Comparison of ENCODE assay signal across 22 mouse cellular contexts in the genomic region with DNA sequence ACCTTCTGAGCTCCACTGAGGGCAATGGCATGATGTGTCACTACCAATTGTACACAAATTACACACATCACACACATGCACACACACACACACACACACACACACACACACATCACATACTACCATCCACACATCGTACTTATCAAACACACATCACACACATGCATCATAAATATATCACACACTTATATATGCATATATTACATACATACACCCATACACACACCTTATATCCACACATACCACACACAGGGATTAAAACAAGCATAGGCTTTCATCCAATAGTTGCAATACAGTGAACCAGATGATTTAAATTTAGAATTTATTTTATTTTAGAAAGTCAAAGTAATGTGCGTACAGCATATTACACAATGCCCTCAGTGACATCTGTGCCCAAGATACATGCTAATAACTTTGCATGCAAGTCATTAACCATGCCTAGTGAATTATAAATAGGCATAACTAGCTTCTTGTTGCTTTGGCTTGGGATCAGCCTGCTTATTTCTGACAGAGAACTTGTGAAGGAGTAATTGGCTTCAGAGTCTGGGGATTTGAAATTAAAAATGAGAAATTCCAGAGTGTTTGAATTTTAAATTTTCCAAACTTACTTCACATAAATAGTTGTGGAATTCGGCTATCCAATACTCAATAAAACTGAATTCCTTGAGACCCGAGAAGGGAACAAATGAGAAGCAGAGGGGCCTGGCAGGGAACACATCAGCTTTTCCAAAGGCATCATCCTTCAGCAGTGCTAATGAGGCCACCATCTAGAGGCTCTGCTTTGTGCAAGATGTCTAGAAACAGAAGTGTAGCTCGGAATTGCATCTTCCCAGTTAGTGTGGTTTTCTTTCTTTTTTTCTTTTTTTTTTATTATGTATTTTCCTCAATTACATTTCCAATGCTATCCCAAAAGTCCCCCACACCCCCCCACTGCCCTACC.
DNase-seq lines count a peak whose midpoint lies in the region; ATAC-seq and TF ChIP-seq lines count a peak whose summit lies in the region.
"Had no signal": no experiment of that assay in that cellular context is flagged by ENCODE, and none has a peak within 500 bp of the region (broad histone marks: within the 10 kb centered on the region; RNA-seq: fewer than 3 reads in every experiment).

No protein-coding gene starts in this region.

- no peaks in the 10 kb centered on the region for H3K9me3 ChIP-seq in hindbrain, embryonic 15.5 days
- H3K9me3 ChIP-seq in hindbrain, postnatal 0 days (ENCODE audit: low read length), result no peaks in the 10 kb centered on the region
- 0 out of 2 replicates have a peak, but pooled peaks cover 3% of the 10 kb centered on the region for H3K9me3 ChIP-seq in midbrain, embryonic 14.5 days (ENCODE audit: control insufficient read depth, low read length)
- H3K9me3 ChIP-seq in midbrain, embryonic 10.5 days (replicated peaks), result no peaks in the 10 kb centered on the region
- no peaks in the 10 kb centered on the region for H3K9me3 ChIP-seq in forebrain, embryonic 15.5 days
- H3K9me3 ChIP-seq: limb, embryonic 12.5 days; liver, embryonic 13.5 days; lung, embryonic 15.5 days; neural tube, embryonic 12.5 days had no signal

- 0 out of 2 replicates have a peak, but pooled peaks have one; percentile 30 for ATAC-seq in hindbrain, embryonic 15.5 days (ENCODE audit: low FRiP score, low read depth)
- ATAC-seq in hindbrain, postnatal 0 days, result no peak
- no peak for ATAC-seq in midbrain, embryonic 14.5 days (ENCODE audit: low FRiP score, low TSS enrichment)
- ATAC-seq in forebrain, embryonic 15.5 days (replicated peaks), result peak; percentile 85
- ATAC-seq: activated CD4-positive, CD25-positive, alpha-beta regulatory T cell, adult 4 months; intestine, postnatal 0 days; Patski had no signal

- 79% methylated on average over 5 of the region's 5 CpGs for WGBS in hindbrain, embryonic 15.5 days
- WGBS in hindbrain, postnatal 0 days, result 77% methylated on average over 5 of the region's 5 CpGs
- 82% methylated on average over 5 of the region's 5 CpGs for WGBS in midbrain, embryonic 14.5 days
- WGBS in midbrain, embryonic 10.5 days, result 91% methylated on average over 5 of the region's 5 CpGs
- 63% methylated on average over 5 of the region's 5 CpGs for WGBS in forebrain, embryonic 15.5 days

- no peaks in the 10 kb centered on the region for H3K4me1 ChIP-seq in hindbrain, embryonic 15.5 days (replicated peaks)
- H3K4me1 ChIP-seq in hindbrain, postnatal 0 days (ENCODE audit: insufficient read depth, low read length), result no peaks in the 10 kb centered on the region
- no peaks in the 10 kb centered on the region for H3K4me1 ChIP-seq in midbrain, embryonic 14.5 days (ENCODE audit: control insufficient read depth, insufficient read depth, low read length)
- H3K4me1 ChIP-seq in midbrain, embryonic 10.5 days, result no peaks in the 10 kb centered on the region
- peaks cover 20% of the 10 kb centered on the region; the same call in 1 of the 2 replicates for H3K4me1 ChIP-seq in forebrain, embryonic 15.5 days
- H3K4me1 ChIP-seq: limb, embryonic 12.5 days; liver, embryonic 13.5 days; lung, embryonic 15.5 days; neural tube, embryonic 12.5 days had no signal

- no peaks in the 10 kb centered on the region for H3K36me3 ChIP-seq in hindbrain, embryonic 15.5 days
- no peaks in the 10 kb centered on the region for H3K36me3 ChIP-seq in hindbrain, postnatal 0 days (ENCODE audit: insufficient read depth, low read length)
- no peaks in the 10 kb centered on the region for H3K36me3 ChIP-seq in midbrain, embryonic 14.5 days (ENCODE audit: control insufficient read depth, insufficient read depth, low read length)
- no peaks in the 10 kb centered on the region for H3K36me3 ChIP-seq in midbrain, embryonic 10.5 days
- H3K36me3 ChIP-seq in forebrain, embryonic 15.5 days, result no peaks in the 10 kb centered on the region
- H3K36me3 ChIP-seq: limb, embryonic 12.5 days; liver, embryonic 13.5 days; lung, embryonic 15.5 days; neural tube, embryonic 12.5 days had no signal

- TF ChIP-seq CTCF in hindbrain, postnatal 0 days (IDR thresholded peaks at IDR 0.05; ENCODE audit: low read depth), result no peak

- H3K4me3 ChIP-seq in hindbrain, embryonic 15.5 days, result no peak overlapping the region
- no peak overlapping the region for H3K4me3 ChIP-seq in hindbrain, postnatal 0 days (ENCODE audit: low read length)
- H3K4me3 ChIP-seq in midbrain, embryonic 14.5 days (replicated peaks; ENCODE audit: low read depth, low read length), result no peak overlapping the region
- H3K4me3 ChIP-seq in midbrain, embryonic 10.5 days, result no peak overlapping the region
- H3K4me3 ChIP-seq in forebrain, embryonic 15.5 days, result no peak overlapping the region
- H3K4me3 ChIP-seq: limb, embryonic 12.5 days; liver, embryonic 13.5 days; lung, embryonic 15.5 days; neural tube, embryonic 12.5 days had no signal

- no peaks in the 10 kb centered on the region for H3K27me3 ChIP-seq in hindbrain, embryonic 15.5 days
- no peaks in the 10 kb centered on the region for H3K27me3 ChIP-seq in hindbrain, postnatal 0 days (ENCODE audit: insufficient read depth, low read length)
- H3K27me3 ChIP-seq in midbrain, embryonic 14.5 days (ENCODE audit: control insufficient read depth, insufficient read depth, low read length), result no peaks in the 10 kb centered on the region
- H3K27me3 ChIP-seq in midbrain, embryonic 10.5 days (ENCODE audit: low read depth, poor library complexity, severe bottlenecking), result no peaks in the 10 kb centered on the region
- no peaks in the 10 kb centered on the region for H3K27me3 ChIP-seq in forebrain, embryonic 15.5 days
- H3K27me3 ChIP-seq: limb, embryonic 12.5 days; liver, embryonic 13.5 days; lung, embryonic 15.5 days; neural tube, embryonic 12.5 days had no signal

- DNase-seq in hindbrain, postnatal 0 days (ENCODE audit: low spot score), result no peak
- DNase-seq in midbrain, embryonic 14.5 days, result peak; percentile 14
- DNase-seq in midbrain, embryonic 10.5 days (ENCODE audit: low spot score), result no peak
- peak; percentile 64 for DNase-seq in telencephalon, adult 2 months (ENCODE audit: low read depth, low spot score)
- no peak for DNase-seq in MN1 (ENCODE audit: low spot score)
- DNase-seq: adrenal gland, postnatal 25 days; B cell, adult 2 months; cerebellum, postnatal 25 days; heart, postnatal 14 days; kidney, postnatal 25 days; liver, embryonic 13.5 days; thymus, postnatal 36 days had no signal

- H3K27ac ChIP-seq in hindbrain, embryonic 15.5 days (replicated peaks), result no peak overlapping the region
- no peak overlapping the region for H3K27ac ChIP-seq in hindbrain, postnatal 0 days
- no peak overlapping the region for H3K27ac ChIP-seq in midbrain, embryonic 14.5 days (replicated peaks; ENCODE audit: low read depth, low read length)
- H3K27ac ChIP-seq in midbrain, embryonic 10.5 days (replicated peaks), result no peak overlapping the region
- H3K27ac ChIP-seq in forebrain, embryonic 15.5 days (replicated peaks), result peak overlapping the region; percentile 62
- H3K27ac ChIP-seq: hindbrain, embryonic 14.5 days; limb, embryonic 12.5 days; liver, embryonic 13.5 days; lung, embryonic 15.5 days; neural tube, embryonic 12.5 days had no signal

- H3K4me2 ChIP-seq in hindbrain, embryonic 15.5 days, result no peak overlapping the region
- H3K4me2 ChIP-seq in hindbrain, postnatal 0 days (ENCODE audit: low read depth, low read length), result no peak overlapping the region
- H3K4me2 ChIP-seq in midbrain, embryonic 14.5 days (ENCODE audit: low read length), result no peak overlapping the region
- H3K4me2 ChIP-seq in forebrain, embryonic 15.5 days (replicated peaks), result no peak overlapping the region
- H3K4me2 ChIP-seq: heart, embryonic 11.5 days; hindbrain, embryonic 14.5 days; limb, embryonic 12.5 days; liver, embryonic 13.5 days; lung, embryonic 15.5 days; neural tube, embryonic 12.5 days had no signal

- no peak overlapping the region for H3K9ac ChIP-seq in hindbrain, embryonic 15.5 days
- H3K9ac ChIP-seq in hindbrain, postnatal 0 days (replicated peaks; ENCODE audit: low read length), result no peak overlapping the region
- H3K9ac ChIP-seq in midbrain, embryonic 14.5 days (replicated peaks; ENCODE audit: low read length), result no peak overlapping the region
- H3K9ac ChIP-seq in forebrain, embryonic 15.5 days (replicated peaks), result no peak overlapping the region
- H3K9ac ChIP-seq: hindbrain, embryonic 14.5 days; limb, embryonic 12.5 days; liver, embryonic 13.5 days; lung, embryonic 15.5 days; neural tube, embryonic 12.5 days had no signal

Comparison
In these comparisons a context has a peak if more than half of its experiments do, and no peak if none do; other contexts are left out.
1. ATAC-seq: peak in hindbrain, embryonic 15.5 days (single experiment) and forebrain, embryonic 15.5 days (single experiment); none in hindbrain, postnatal 0 days (single experiment) and midbrain, embryonic 14.5 days (single experiment).
2. DNase-seq: peak in midbrain, embryonic 14.5 days (single experiment) and telencephalon, adult 2 months (single experiment); none in hindbrain, postnatal 0 days (single experiment), midbrain, embryonic 10.5 days (single experiment) and MN1 (single experiment).